Mouse (Mus musculus): ENCODE data around the gene Nars2. TPM values are rescaled to one million over a fixed set of nuclear protein-coding genes. Genes with fewer than 3 reads are reported as not detected.

Nars2 gene
- 20.6 and 24.5 TPM in 2 replicates for polyA plus RNA-seq (2014; fragmentation: Nextera tagmentation; extraction: Ambion mirVana)

DNA sequence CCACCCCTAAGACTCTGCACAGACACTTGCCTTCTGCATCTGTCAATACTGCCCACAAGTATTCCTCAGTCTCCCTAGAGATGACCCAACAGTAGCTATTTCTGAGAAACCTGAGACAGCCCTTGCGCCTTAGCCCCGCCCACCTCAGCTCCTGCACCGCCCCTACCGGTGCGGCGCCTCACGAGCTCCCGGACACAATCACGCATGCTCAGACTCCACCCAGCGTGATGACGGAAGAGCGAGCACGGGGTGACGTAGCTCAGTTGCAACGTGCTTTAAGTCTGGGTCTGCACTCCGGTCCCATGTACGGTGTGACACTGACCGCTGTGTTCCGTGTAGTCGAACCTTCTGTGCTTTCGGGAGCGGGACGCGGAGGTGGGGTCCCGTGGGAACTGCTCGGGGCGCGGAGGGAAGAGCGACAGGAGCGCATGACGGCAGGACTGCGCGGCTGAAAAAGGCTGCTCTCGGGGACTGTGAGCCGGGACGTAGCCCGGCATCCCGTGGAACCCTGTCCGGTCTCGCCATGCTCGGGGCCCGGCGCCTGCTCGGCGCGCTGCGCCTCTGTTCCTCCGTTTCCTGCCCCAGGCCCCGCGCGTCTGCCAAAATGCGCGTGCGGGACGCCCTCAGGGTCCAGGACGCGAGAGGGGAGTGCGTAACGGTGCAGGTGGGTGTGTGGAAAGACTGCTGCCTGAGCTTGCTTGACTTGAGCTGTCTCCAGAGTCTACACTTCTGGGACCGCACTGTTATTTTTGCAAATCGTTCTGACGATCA, at the start of gene Nars2:
Gene Nars2, plus strand, starts transcription at position 225 of the 771 bp plus-strand sequence.
- DNase-seq (ENCODE audit: low spot score, missing footprints), result peak; percentile 100
- Histone ChIP-seq H3K4me2 (peak within 1 kb of the TSS; percentile 84), H3K27me3 (ENCODE audit: control insufficient read depth, insufficient read depth, low read length) (no peaks in the 10 kb centered on the region), H3K9me3 (ENCODE audit: control insufficient read depth, low read length) (no peaks in the 10 kb centered on the region), H3K36me3 (ENCODE audit: control insufficient read depth, insufficient read depth, low read length) (no peaks in the 10 kb centered on the region), H3K9ac (ENCODE audit: low read length) (peak within 1 kb of the TSS; percentile 90), H3K27ac (ENCODE audit: low read depth, low read length) (peak within 1 kb of the TSS; percentile 20; the same call in 1 of the 2 replicates), H3K4me3 (ENCODE audit: low read depth, low read length) (peak within 1 kb of the TSS; percentile 87), H3K4me1 (ENCODE audit: control insufficient read depth, insufficient read depth, low read length) (peaks cover 4% of the 10 kb centered on the region)
- ATAC-seq (ENCODE audit: low FRiP score), result peak; percentile 100
- under 1% methylated on average over 62 of the region's 62 CpGs for WGBS

DNA sequence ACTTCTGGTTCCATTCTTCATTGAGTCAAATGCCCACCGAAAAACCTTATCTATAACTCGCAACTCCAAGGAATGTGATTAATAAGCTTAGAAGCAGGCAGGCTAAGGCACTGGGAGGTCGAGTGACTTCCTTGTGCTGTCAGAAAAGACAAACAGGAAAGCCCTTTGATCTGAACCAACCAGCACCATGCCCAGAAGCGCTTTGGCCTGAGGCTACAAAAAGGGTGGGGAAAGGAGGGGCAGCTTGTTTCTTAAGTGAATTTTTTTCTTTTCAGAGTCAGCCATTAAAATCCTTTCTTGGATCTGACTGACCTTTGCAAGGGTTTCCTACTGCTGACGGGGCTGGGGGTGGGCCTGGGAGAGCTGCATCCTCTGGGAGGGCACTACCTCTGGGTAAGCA, 49.1 kb upstream of the Nars2 start:
- DNase-seq (ENCODE audit: low spot score, missing footprints) (no peak), ATAC-seq (ENCODE audit: low FRiP score) (no peak)
- no peaks in the 10 kb centered on the region for H3K9me3 ChIP-seq (ENCODE audit: control insufficient read depth, low read length)
- WGBS, result 49% methylated on average over 5 of the region's 5 CpGs
- no peak overlapping the region for H3K9ac ChIP-seq (ENCODE audit: low read length)
- H3K27me3 ChIP-seq (ENCODE audit: control insufficient read depth, insufficient read depth, low read length), result no peaks in the 10 kb centered on the region
- H3K36me3 ChIP-seq (ENCODE audit: control insufficient read depth, insufficient read depth, low read length), result peaks cover 4% of the 10 kb centered on the region; the same call in 1 of the 2 replicates
- H3K4me1 ChIP-seq (ENCODE audit: control insufficient read depth, insufficient read depth, low read length), result peaks cover 11% of the 10 kb centered on the region
- no peak overlapping the region for H3K4me2 ChIP-seq
- no peak overlapping the region for H3K27ac ChIP-seq (ENCODE audit: low read depth, low read length)
- no peak overlapping the region for H3K4me3 ChIP-seq (ENCODE audit: low read depth, low read length)

DNA sequence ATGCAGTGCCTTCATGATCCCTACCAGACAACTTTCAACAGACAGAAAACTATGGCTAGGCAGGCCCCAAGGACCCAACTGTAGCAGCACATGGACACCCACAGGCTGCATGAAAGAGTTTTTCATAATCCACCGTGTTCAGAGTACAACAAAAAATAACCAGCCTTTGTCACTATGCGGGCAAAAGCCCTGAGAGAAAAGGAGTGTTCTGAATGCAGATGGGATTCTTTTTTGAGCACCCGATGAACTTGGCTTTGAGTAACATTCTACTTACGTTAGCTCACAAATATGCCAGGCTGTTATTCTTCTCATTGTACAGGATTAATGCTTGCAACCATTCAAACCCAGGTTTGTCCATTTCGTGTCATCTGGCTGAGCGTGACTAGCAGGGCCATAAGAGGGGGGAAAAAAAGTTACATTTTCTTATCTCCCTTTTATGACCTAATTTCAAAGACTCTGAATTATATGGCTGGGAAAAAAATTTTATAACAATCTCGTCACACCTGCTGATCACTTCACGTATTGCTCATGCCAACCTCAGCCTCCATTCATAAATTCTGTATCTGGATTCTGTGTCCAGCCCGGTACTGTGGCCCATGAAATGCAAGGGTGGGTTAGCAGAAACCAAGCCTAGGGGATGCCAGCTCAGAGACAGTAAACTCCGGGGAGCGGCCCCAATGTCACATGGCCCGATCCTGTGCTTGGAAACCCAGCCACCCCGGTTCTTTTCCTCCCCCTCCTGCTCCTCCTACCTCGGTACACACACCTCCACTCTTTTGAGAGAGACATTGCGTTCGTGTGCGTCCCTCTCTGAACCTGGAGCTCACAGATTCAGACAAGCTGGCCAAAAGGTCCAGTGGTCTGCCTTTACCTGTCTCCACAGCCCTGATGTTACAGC, 48.0 kb upstream of the Nars2 start:
- Histone ChIP-seq H3K9me3 (ENCODE audit: control insufficient read depth, low read length) (no peaks in the 10 kb centered on the region), H3K27me3 (ENCODE audit: control insufficient read depth, insufficient read depth, low read length) (no peaks in the 10 kb centered on the region), H3K9ac (ENCODE audit: low read length) (no peak overlapping the region; the same call in 1 of the 2 replicates), H3K4me2 (no peak overlapping the region), H3K4me3 (ENCODE audit: low read depth, low read length) (no peak overlapping the region), H3K4me1 (ENCODE audit: control insufficient read depth, insufficient read depth, low read length) (peaks cover 14% of the 10 kb centered on the region), H3K36me3 (ENCODE audit: control insufficient read depth, insufficient read depth, low read length) (peaks cover 4% of the 10 kb centered on the region; the same call in 1 of the 2 replicates), H3K27ac (ENCODE audit: low read depth, low read length) (no peak overlapping the region)
- DNase-seq (ENCODE audit: low spot score, missing footprints) (no peak), ATAC-seq (ENCODE audit: low FRiP score) (no peak)
- 86% methylated on average over 17 of the region's 17 CpGs for WGBS

DNA sequence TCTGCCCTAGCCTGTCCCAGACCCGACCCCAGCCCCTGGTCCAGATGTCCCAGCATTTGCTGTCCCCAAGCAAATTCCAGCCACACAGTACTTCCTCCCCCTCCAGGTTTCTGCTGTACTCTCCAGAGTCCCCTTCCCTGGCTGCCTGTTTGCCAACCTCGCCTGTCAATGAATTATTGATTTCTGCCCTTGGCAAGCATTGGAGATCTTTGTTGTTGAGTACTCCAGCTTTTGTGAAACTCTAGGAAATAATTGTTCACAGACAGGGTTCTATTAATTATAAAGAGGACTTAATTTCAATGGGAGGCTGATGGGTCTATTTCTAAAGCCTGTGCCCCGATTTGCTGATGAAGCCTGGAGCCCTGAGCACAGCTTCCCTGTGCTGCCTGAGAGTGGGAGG, 46.9 kb upstream of the Nars2 start:
- H3K9me3 ChIP-seq (ENCODE audit: control insufficient read depth, low read length), result no peaks in the 10 kb centered on the region
- H3K4me3 ChIP-seq (ENCODE audit: low read depth, low read length), result no peak overlapping the region
- no peak overlapping the region for H3K4me2 ChIP-seq
- peaks cover 4% of the 10 kb centered on the region; the same call in 1 of the 2 replicates for H3K36me3 ChIP-seq (ENCODE audit: control insufficient read depth, insufficient read depth, low read length)
- DNase-seq (ENCODE audit: low spot score, missing footprints), result no peak
- H3K4me1 ChIP-seq (ENCODE audit: control insufficient read depth, insufficient read depth, low read length), result peaks cover 14% of the 10 kb centered on the region
- no peaks in the 10 kb centered on the region for H3K27me3 ChIP-seq (ENCODE audit: control insufficient read depth, insufficient read depth, low read length)
- no peak overlapping the region for H3K9ac ChIP-seq (ENCODE audit: low read length)
- WGBS, result 63% methylated on average over 3 of the region's 3 CpGs
- 0 out of 2 replicates have a peak, but pooled peaks have one; percentile 34 for ATAC-seq (ENCODE audit: low FRiP score)
- H3K27ac ChIP-seq (ENCODE audit: low read depth, low read length), result no peak overlapping the region

DNA sequence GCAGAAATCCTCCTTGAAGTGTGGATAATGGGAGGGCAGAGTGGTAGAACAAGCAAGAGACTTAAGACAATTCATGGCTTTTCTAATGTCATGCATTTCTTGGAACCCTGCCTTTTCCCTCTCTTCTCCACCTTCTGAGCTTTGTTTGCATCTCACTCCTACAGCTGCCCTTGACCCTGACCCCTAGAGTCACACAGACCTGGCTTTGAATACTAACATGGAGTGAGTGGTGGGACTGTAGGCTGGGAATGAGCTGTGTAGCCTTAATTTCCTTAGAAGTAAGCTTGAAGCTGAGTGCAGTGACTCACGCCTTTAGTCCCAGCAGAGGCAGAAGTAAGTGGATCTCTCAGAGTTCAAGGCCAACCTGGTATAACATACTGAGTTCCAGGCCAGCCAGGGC, 46.4 kb upstream of the Nars2 start:
- Histone ChIP-seq H3K36me3 (ENCODE audit: control insufficient read depth, insufficient read depth, low read length) (peaks cover 4% of the 10 kb centered on the region; the same call in 1 of the 2 replicates), H3K27ac (ENCODE audit: low read depth, low read length) (no peak overlapping the region), H3K9me3 (ENCODE audit: control insufficient read depth, low read length) (no peaks in the 10 kb centered on the region), H3K4me2 (no peak overlapping the region), H3K4me3 (ENCODE audit: low read depth, low read length) (no peak overlapping the region), H3K9ac (ENCODE audit: low read length) (no peak overlapping the region), H3K27me3 (ENCODE audit: control insufficient read depth, insufficient read depth, low read length) (no peaks in the 10 kb centered on the region), H3K4me1 (ENCODE audit: control insufficient read depth, insufficient read depth, low read length) (peaks cover 14% of the 10 kb centered on the region)
- ATAC-seq (ENCODE audit: low FRiP score) (no peak), DNase-seq (ENCODE audit: low spot score, missing footprints) (no peak)
- WGBS, result 78% methylated on average over 1 of the region's 1 CpGs

DNA sequence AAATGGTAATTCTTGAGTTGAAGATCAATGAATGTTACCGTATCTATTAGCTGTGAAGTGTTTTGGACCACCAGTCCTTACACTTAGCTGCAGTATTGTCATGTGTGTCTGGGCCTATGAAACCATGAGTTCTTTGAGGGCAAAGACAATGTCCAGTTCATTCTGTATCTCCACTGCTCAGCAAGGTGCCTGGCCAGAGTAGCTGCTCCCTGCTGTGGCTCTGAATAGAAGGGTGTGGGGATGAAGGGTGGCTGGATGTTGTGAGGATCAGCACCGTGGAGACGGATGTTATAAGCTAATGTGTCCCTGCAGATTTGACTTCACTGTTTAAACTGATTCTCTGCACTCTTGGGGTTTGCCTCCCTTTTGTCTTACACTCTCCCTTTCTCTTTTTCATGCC, 45.9 kb upstream of the Nars2 start:
- Histone ChIP-seq H3K27me3 (ENCODE audit: control insufficient read depth, insufficient read depth, low read length) (no peaks in the 10 kb centered on the region), H3K9ac (ENCODE audit: low read length) (no peak overlapping the region), H3K9me3 (ENCODE audit: control insufficient read depth, low read length) (no peaks in the 10 kb centered on the region), H3K4me1 (ENCODE audit: control insufficient read depth, insufficient read depth, low read length) (peaks cover 14% of the 10 kb centered on the region), H3K27ac (ENCODE audit: low read depth, low read length) (no peak overlapping the region), H3K36me3 (ENCODE audit: control insufficient read depth, insufficient read depth, low read length) (peaks cover 4% of the 10 kb centered on the region; the same call in 1 of the 2 replicates), H3K4me2 (no peak overlapping the region), H3K4me3 (ENCODE audit: low read depth, low read length) (no peak overlapping the region)
- WGBS, result 48% methylated on average over 3 of the region's 3 CpGs
- DNase-seq (ENCODE audit: low spot score, missing footprints), result no peak
- ATAC-seq (ENCODE audit: low FRiP score), result no peak

DNA sequence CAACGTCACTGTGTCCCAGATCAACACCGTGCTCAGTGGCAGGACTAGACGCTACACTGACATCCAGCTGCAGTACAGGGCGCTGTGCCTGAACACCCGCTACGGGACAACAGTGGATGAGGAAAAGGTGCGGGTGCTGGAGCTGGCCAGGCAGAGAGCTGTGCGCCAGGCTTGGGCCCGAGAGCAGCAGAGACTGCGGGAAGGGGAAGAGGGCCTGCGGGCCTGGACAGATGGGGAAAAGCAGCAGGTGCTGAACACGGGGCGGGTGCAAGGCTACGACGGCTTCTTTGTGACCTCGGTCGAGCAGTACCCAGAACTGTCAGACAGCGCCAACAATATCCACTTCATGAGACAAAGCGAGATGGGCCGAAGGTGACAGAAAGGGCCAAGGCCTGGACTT, 45.1 kb upstream of the Nars2 start:
- Histone ChIP-seq H3K4me3 (ENCODE audit: low read depth, low read length) (no peak overlapping the region), H3K9ac (ENCODE audit: low read length) (no peak overlapping the region), H3K9me3 (ENCODE audit: control insufficient read depth, low read length) (no peaks in the 10 kb centered on the region), H3K36me3 (ENCODE audit: control insufficient read depth, insufficient read depth, low read length) (peaks cover 4% of the 10 kb centered on the region; the same call in 1 of the 2 replicates), H3K4me2 (no peak overlapping the region), H3K27me3 (ENCODE audit: control insufficient read depth, insufficient read depth, low read length) (no peaks in the 10 kb centered on the region), H3K27ac (ENCODE audit: low read depth, low read length) (no peak overlapping the region), H3K4me1 (ENCODE audit: control insufficient read depth, insufficient read depth, low read length) (peaks cover 14% of the 10 kb centered on the region)
- DNase-seq (ENCODE audit: low spot score, missing footprints) (no peak), ATAC-seq (ENCODE audit: low FRiP score) (0 out of 2 replicates have a peak, but pooled peaks have one; percentile 28)
- 87% methylated on average over 20 of the region's 20 CpGs for WGBS

DNA sequence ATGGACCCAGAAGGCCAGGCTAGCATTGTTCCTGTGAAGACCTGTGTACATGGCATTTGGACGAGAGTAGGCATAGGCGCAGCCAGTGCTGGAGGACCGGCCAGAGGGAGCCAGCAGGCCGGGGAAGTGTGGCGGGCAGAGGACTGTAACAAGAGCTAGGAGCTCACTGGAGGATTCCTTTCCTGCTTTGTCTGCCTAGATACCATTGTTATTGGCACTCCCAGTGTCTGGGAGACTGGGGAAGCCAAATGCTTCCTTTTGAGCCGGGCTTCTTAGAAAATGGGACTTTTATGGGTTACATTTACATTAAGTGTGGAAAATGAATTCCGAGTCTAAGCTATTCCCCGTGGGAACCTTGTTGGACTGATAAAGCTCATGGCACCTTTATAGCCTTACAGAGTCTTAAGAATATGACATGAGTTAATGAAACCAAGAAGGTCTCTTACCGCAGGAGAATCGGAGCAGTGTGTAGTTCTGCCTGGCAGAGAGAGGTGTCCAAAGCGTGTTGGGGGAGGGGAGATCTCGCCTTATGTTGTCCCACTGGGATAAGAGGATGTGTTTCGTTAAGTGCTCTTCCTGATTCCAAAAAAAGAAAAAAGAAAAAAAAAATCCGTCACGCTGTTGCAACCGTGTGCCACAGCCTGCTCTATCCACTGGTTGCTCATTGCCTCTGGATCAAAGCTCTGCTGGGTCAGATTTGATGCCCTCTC, 43.2 kb upstream of the Nars2 start:
- Histone ChIP-seq H3K27me3 (ENCODE audit: control insufficient read depth, insufficient read depth, low read length) (no peaks in the 10 kb centered on the region), H3K36me3 (ENCODE audit: control insufficient read depth, insufficient read depth, low read length) (peaks cover 4% of the 10 kb centered on the region; the same call in 1 of the 2 replicates), H3K4me3 (ENCODE audit: low read depth, low read length) (no peak overlapping the region), H3K4me1 (ENCODE audit: control insufficient read depth, insufficient read depth, low read length) (peaks cover 12% of the 10 kb centered on the region), H3K9ac (ENCODE audit: low read length) (no peak overlapping the region), H3K4me2 (no peak overlapping the region), H3K27ac (ENCODE audit: low read depth, low read length) (no peak overlapping the region), H3K9me3 (ENCODE audit: control insufficient read depth, low read length) (no peaks in the 10 kb centered on the region)
- ATAC-seq (ENCODE audit: low FRiP score) (no peak), DNase-seq (ENCODE audit: low spot score, missing footprints) (no peak)
- WGBS, result 63% methylated on average over 16 of the region's 16 CpGs

All from midbrain, embryonic 11.5 days (tissue).